8 mouse cellular contexts compared by ENCODE assay signal in the genomic region with DNA sequence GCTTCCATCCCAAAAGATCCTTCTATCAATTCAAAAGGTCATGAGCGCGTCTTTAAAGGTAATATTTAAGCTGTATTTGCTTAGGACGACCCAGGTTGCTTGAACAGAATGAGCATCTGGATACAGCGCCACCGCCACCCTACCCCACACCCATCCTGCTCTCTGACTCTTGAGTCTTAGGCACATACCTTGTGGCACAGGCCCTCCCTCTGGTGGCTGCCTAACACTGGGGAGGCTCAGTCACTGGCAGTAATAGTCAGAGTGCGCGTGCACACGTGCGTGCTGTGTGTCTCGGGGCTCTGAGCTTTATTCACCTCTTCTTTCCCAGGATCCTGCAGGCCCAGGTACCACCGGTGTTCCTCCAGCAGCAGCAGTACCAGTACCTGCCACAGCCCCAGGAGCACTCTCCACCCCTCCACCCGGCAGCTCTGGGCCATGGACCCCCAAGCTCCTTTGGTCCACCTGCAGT. TPM values are rescaled to one million over a fixed set of nuclear protein-coding genes. Genes with fewer than 3 reads are reported as not detected.
DNase-seq lines count a peak whose midpoint lies in the region; ATAC-seq and TF ChIP-seq lines count a peak whose summit lies in the region.

No protein-coding gene starts in this region.

- peaks cover 83% of the 10 kb centered on the region for H3K4me1 ChIP-seq in forebrain, embryonic 12.5 days
- peaks cover 93% of the 10 kb centered on the region for H3K4me1 ChIP-seq in kidney, embryonic 16.5 days (ENCODE audit: insufficient read depth, low read length)
- peaks cover 62% of the 10 kb centered on the region for H3K4me1 ChIP-seq in neural tube, embryonic 14.5 days (ENCODE audit: control insufficient read depth, insufficient read depth, low read length)

- H3K4me2 ChIP-seq in forebrain, embryonic 12.5 days: peak overlapping the region; percentile 90
- no peak overlapping the region for H3K4me2 ChIP-seq in kidney, embryonic 16.5 days (replicated peaks; ENCODE audit: low read depth, low read length)
- H3K4me2 ChIP-seq in neural tube, embryonic 14.5 days (ENCODE audit: low read depth, low read length): peak overlapping the region; percentile 74; the same call in 1 of the 2 replicates

- H3K4me3 ChIP-seq in layer of hippocampus, adult 2 months: no peak overlapping the region
- 0 out of 2 replicates have a peak overlapping the region, but pooled peaks have one; percentile 10 for H3K4me3 ChIP-seq in forebrain, embryonic 12.5 days (replicated peaks)
- H3K4me3 ChIP-seq in kidney, embryonic 16.5 days (ENCODE audit: low read length): no peak overlapping the region
- no peak overlapping the region for H3K4me3 ChIP-seq in neural tube, embryonic 14.5 days (ENCODE audit: low read depth, low read length)

- 69% methylated on average over 12 of the region's 12 CpGs for WGBS in forebrain, embryonic 12.5 days
- WGBS in kidney, embryonic 16.5 days: 86% methylated on average over 12 of the region's 12 CpGs
- WGBS in neural tube, embryonic 14.5 days: 74% methylated on average over 12 of the region's 12 CpGs

- peaks cover 85% of the 10 kb centered on the region for H3K36me3 ChIP-seq in forebrain, embryonic 12.5 days (replicated peaks)
- peaks cover 73% of the 10 kb centered on the region for H3K36me3 ChIP-seq in kidney, embryonic 16.5 days (ENCODE audit: insufficient read depth, low read length)
- H3K36me3 ChIP-seq in neural tube, embryonic 14.5 days (ENCODE audit: control insufficient read depth, insufficient read depth, low read length): peaks cover 65% of the 10 kb centered on the region

- peak overlapping the region; percentile 22; the same call in 1 of the 2 replicates for H3K9ac ChIP-seq in forebrain, embryonic 12.5 days
- H3K9ac ChIP-seq in kidney, embryonic 16.5 days (replicated peaks; ENCODE audit: low read length): no peak overlapping the region; the same call in 1 of the 2 replicates
- 0 out of 2 replicates have a peak overlapping the region, but pooled peaks have one; percentile 34 for H3K9ac ChIP-seq in neural tube, embryonic 14.5 days (replicated peaks; ENCODE audit: low read depth, low read length)

- no peak for ATAC-seq in forebrain, embryonic 12.5 days (ENCODE audit: low FRiP score)
- no peak for ATAC-seq in kidney, embryonic 16.5 days (ENCODE audit: low FRiP score, low TSS enrichment)
- ATAC-seq in neural tube, embryonic 14.5 days (ENCODE audit: low read depth): 0 out of 2 replicates have a peak, but pooled peaks have one; percentile 3

- H3K27ac ChIP-seq in layer of hippocampus, adult 2 months: peak overlapping the region; percentile 89
- H3K27ac ChIP-seq in forebrain, embryonic 12.5 days: peak overlapping the region; percentile 86
- peak overlapping the region; percentile 38; the same call in 1 of the 2 replicates for H3K27ac ChIP-seq in kidney, embryonic 16.5 days (ENCODE audit: low read length)
- H3K27ac ChIP-seq in neural tube, embryonic 14.5 days (ENCODE audit: low read depth, low read length): peak overlapping the region; percentile 39; the same call in 1 of the 2 replicates

- no peaks in the 10 kb centered on the region for H3K27me3 ChIP-seq in forebrain, embryonic 12.5 days
- H3K27me3 ChIP-seq in kidney, embryonic 16.5 days (ENCODE audit: insufficient read depth, low read length): no peaks in the 10 kb centered on the region
- H3K27me3 ChIP-seq in neural tube, embryonic 14.5 days (ENCODE audit: control insufficient read depth, insufficient read depth, low read length): no peaks in the 10 kb centered on the region; the same call in 1 of the 2 replicates

- DNase-seq in layer of hippocampus, adult 2 months (ENCODE audit: low spot score in 2 of 2): no peak
- DNase-seq in layer of hippocampus, postnatal 14 days (ENCODE audit: low spot score in 2 of 2): no peak
- DNase-seq in cerebellum, adult 9-11 months: no peak
- DNase-seq in cerebellum, adult 11 months: no peak
- DNase-seq in frontal cortex, postnatal 14 days (ENCODE audit: low spot score in 2 of 2): no peak

- TF ChIP-seq CTCF in layer of hippocampus, adult 2 months (conservative IDR thresholded peaks at IDR 0.05): peak; percentile 32

- H3K9me3 ChIP-seq in forebrain, embryonic 12.5 days: no peaks in the 10 kb centered on the region
- no peaks in the 10 kb centered on the region for H3K9me3 ChIP-seq in kidney, embryonic 16.5 days (ENCODE audit: low read length)
- no peaks in the 10 kb centered on the region for H3K9me3 ChIP-seq in neural tube, embryonic 14.5 days (ENCODE audit: control insufficient read depth, low read length)

RNA-seq across cellular contexts. Expression of gene Amotl2, which starts 6.8 kb away (rescaled TPM):
- total RNA-seq in layer of hippocampus, adult 2 months (2021): 10 to 100 TPM; 16.0 to 18.1 TPM
- 10 to 100 TPM; 23.3 to 25.3 TPM for total RNA-seq in layer of hippocampus, postnatal 14 days (2021)
- 82.4 TPM in 2 replicates for polyA plus RNA-seq in forebrain, embryonic 12.5 days (2016; fragmentation: Nextera tagmentation; extraction: Ambion mirVana)
- polyA plus RNA-seq in kidney, embryonic 16.5 days (2015; fragmentation: Nextera tagmentation; extraction: Ambion mirVana): 40.9 and 41.5 TPM in 2 replicates
- 37.7 and 58.9 TPM in 2 replicates for polyA plus RNA-seq in neural tube, embryonic 14.5 days (2014; fragmentation: Nextera tagmentation; extraction: Ambion mirVana)

Comparison
In these comparisons a context has a peak if more than half of its experiments do, and no peak if none do; other contexts are left out.
1. H3K27ac ChIP-seq: peak in every context shown above with its lines; median percentile 89 in layer of hippocampus, adult 2 months; 86 in forebrain, embryonic 12.5 days; 39 in neural tube, embryonic 14.5 days; 38 in kidney, embryonic 16.5 days.